ENCODE assay signal across 14 mouse cellular contexts in the genomic region with DNA sequence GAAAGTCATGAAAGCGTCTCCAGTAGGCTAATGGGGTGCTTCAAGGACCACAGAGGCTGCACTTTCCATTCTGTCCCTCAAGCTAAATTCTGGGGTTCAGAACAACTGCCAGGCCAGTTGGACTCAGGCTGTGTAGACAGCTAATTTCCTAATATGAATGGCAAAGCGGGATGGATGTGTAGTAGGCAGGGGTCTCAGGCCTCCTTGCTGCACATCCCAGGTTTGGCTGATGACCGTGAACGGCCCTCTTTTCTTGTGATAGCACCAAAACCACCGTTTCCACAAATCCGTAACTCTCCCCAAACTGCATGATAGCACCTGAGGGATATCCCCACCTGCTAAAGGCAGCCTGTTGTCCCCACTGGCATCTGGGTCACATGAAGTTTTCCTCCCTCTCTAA. TPM values are rescaled to one million over a fixed set of nuclear protein-coding genes. Genes with fewer than 3 reads are reported as not detected.
A peak's percentile ranks its signal among the peaks of the same experiment; 100 is the strongest.
DNase-seq lines count a peak whose midpoint lies in the region; ATAC-seq and TF ChIP-seq lines count a peak whose summit lies in the region.
"Had no signal": no experiment of that assay in that cellular context is flagged by ENCODE, and none has a peak within 500 bp of the region (broad histone marks: within the 10 kb centered on the region; RNA-seq: fewer than 3 reads in every experiment).

No protein-coding gene starts in this region.

- no peak for TF ChIP-seq EP300 in stomach, postnatal 0 days (optimal IDR thresholded peaks at IDR 0.05)

- peaks cover 28% of the 10 kb centered on the region for H3K4me1 ChIP-seq in stomach, embryonic 16.5 days (ENCODE audit: control insufficient read depth, insufficient read depth, low read length)
- no peaks in the 10 kb centered on the region; the same call in 1 of the 2 replicates for H3K4me1 ChIP-seq in stomach, postnatal 0 days (replicated peaks; ENCODE audit: control insufficient read depth, insufficient read depth)
- H3K4me1 ChIP-seq in midbrain, embryonic 10.5 days = peaks cover 41% of the 10 kb centered on the region
- H3K4me1 ChIP-seq in olfactory bulb, adult 2 months (ENCODE audit: control insufficient read depth, insufficient read depth, low read length) = peaks cover 19% of the 10 kb centered on the region

- TF ChIP-seq POLR2A in olfactory bulb, adult 2 months (IDR thresholded peaks at IDR 0.05; ENCODE audit: insufficient read depth, low read depth, low read length) = no peak

- H3K9me3 ChIP-seq in stomach, embryonic 16.5 days (replicated peaks; ENCODE audit: control insufficient read depth, low read length) = peaks cover 6% of the 10 kb centered on the region
- no peaks in the 10 kb centered on the region for H3K9me3 ChIP-seq in stomach, postnatal 0 days (ENCODE audit: control insufficient read depth, low read length)
- peaks cover 9% of the 10 kb centered on the region for H3K9me3 ChIP-seq in midbrain, embryonic 10.5 days (replicated peaks)

- H3K4me2 ChIP-seq in stomach, embryonic 16.5 days (ENCODE audit: low read depth, low read length) = 0 out of 2 replicates have a peak overlapping the region, but pooled peaks have one; percentile 76
- H3K4me2 ChIP-seq in stomach, postnatal 0 days (replicated peaks; ENCODE audit: low read depth) = no peak overlapping the region
- H3K4me2 ChIP-seq: limb, embryonic 12.5 days had no signal

- H3K36me3 ChIP-seq in stomach, embryonic 16.5 days (ENCODE audit: control insufficient read depth, insufficient read depth, low read length) = peaks cover 7% of the 10 kb centered on the region
- no peaks in the 10 kb centered on the region for H3K36me3 ChIP-seq in stomach, postnatal 0 days (ENCODE audit: control insufficient read depth, insufficient read depth, low read length)
- H3K36me3 ChIP-seq in midbrain, embryonic 10.5 days = peaks cover 12% of the 10 kb centered on the region

- DNase-seq in heart, adult 11 months = peak; percentile 67
- no peak for DNase-seq in heart, adult 8-10 months (ENCODE audit: low spot score)
- no peak for DNase-seq in stomach, postnatal 0 days (ENCODE audit: low spot score)
- DNase-seq in midbrain, embryonic 10.5 days (ENCODE audit: low spot score) = no peak
- no peak for DNase-seq in adrenal gland, adult 2 months
- no peak for DNase-seq in embryo, embryonic 9.5 days (ENCODE audit: extremely low spot score)
- DNase-seq: adrenal gland, postnatal 10 days; cerebellum, adult 11 months; lung, postnatal 36 days; thymus, adult 2 months had no signal

- no peak overlapping the region for H3K4me3 ChIP-seq in stomach, embryonic 16.5 days (replicated peaks; ENCODE audit: low read length)
- no peak overlapping the region for H3K4me3 ChIP-seq in stomach, postnatal 0 days (ENCODE audit: low read depth, low read length)
- 0 out of 2 replicates have a peak overlapping the region, but pooled peaks have one; percentile 3 for H3K4me3 ChIP-seq in midbrain, embryonic 10.5 days
- H3K4me3 ChIP-seq in olfactory bulb, adult 2 months (ENCODE audit: insufficient read depth, low read depth, low read length) = peak overlapping the region; percentile 2; the same call in 1 of the 2 replicates
- H3K4me3 ChIP-seq: limb, embryonic 12.5 days had no signal

- peaks cover 16% of the 10 kb centered on the region for H3K27me3 ChIP-seq in stomach, embryonic 16.5 days (ENCODE audit: control insufficient read depth, insufficient read depth, low read length)
- no peaks in the 10 kb centered on the region for H3K27me3 ChIP-seq in stomach, postnatal 0 days (ENCODE audit: control insufficient read depth, insufficient read depth, low read length)
- H3K27me3 ChIP-seq in midbrain, embryonic 10.5 days (ENCODE audit: low read depth, poor library complexity, severe bottlenecking) = peaks cover 57% of the 10 kb centered on the region

- no peak for TF ChIP-seq CTCF in stomach, postnatal 0 days (IDR thresholded peaks at IDR 0.05; ENCODE audit: low read depth)
- no peak for TF ChIP-seq CTCF in olfactory bulb, adult 2 months (IDR thresholded peaks at IDR 0.05; ENCODE audit: insufficient read depth, low read depth, low read length)

- H3K27ac ChIP-seq in stomach, embryonic 16.5 days (ENCODE audit: low read length) = no peak overlapping the region
- H3K27ac ChIP-seq in stomach, postnatal 0 days (replicated peaks) = no peak overlapping the region
- H3K27ac ChIP-seq in midbrain, embryonic 10.5 days (replicated peaks) = no peak overlapping the region
- H3K27ac ChIP-seq in olfactory bulb, adult 2 months (ENCODE audit: insufficient read depth, low read depth, low read length) = no peak overlapping the region
- H3K27ac ChIP-seq: limb, embryonic 12.5 days had no signal

- no peak overlapping the region for H3K9ac ChIP-seq in stomach, embryonic 16.5 days (ENCODE audit: low read length)
- no peak overlapping the region for H3K9ac ChIP-seq in stomach, postnatal 0 days (ENCODE audit: low read length)

- 86% methylated on average over 6 of the region's 6 CpGs for WGBS in stomach, embryonic 16.5 days
- WGBS in stomach, postnatal 0 days = 91% methylated on average over 6 of the region's 6 CpGs
- 88% methylated on average over 6 of the region's 6 CpGs for WGBS in midbrain, embryonic 10.5 days
- WGBS in olfactory bulb, adult 2 months = 78% methylated on average over 6 of the region's 6 CpGs

- ATAC-seq in stomach, embryonic 16.5 days (ENCODE audit: insufficient read depth, low FRiP score) = no peak
- ATAC-seq in stomach, postnatal 0 days (ENCODE audit: low FRiP score, low TSS enrichment) = no peak
- ATAC-seq: intestine, embryonic 16.5 days had no signal

RNA-seq across cellular contexts. Expression of gene Hist3h2a, which starts 4.1 kb away (rescaled TPM):
- 10 to 100 TPM; 10.5 to 17.8 (median 16.0) TPM for total RNA-seq in heart, adult 8-10 months (2022)
- 28.1 and 33.0 TPM in 2 replicates for polyA plus RNA-seq in stomach, embryonic 16.5 days (2015; fragmentation: Nextera tagmentation; extraction: Ambion mirVana)
- 18.7 and 19.1 TPM in 2 replicates for polyA plus RNA-seq in stomach, postnatal 0 days (2015; fragmentation: Nextera tagmentation; extraction: Ambion mirVana)
- 20.4 and 31.6 TPM in 2 replicates for polyA plus RNA-seq in midbrain, embryonic 10.5 days (2016; fragmentation: Nextera tagmentation; extraction: Ambion mirVana)
- not detected in 2 replicates for polyA plus RNA-seq in olfactory bulb, adult 2 months (2012; ENCODE audit: insufficient read depth, insufficient read length, low replicate concordance, missing spikeins)
- total RNA-seq in adrenal gland, adult 2 months (2021) = 10 to 100 TPM; 13.5 to 26.3 TPM
- polyA plus RNA-seq in adrenal gland, adult 2 months (2012; rRNA removed) = 15.4 and 19.1 TPM in 2 replicates

RNA-seq across cellular contexts. Expression of gene Trim17, which starts 4.1 kb away (rescaled TPM):
- total RNA-seq in heart, adult 8-10 months (2022) = under 1 TPM in 3 of 4 experiments, not detected in 1; 0.06 to 0.20 (median 0.08) TPM
- 0.17 and 0.27 TPM in 2 replicates for polyA plus RNA-seq in stomach, embryonic 16.5 days (2015; fragmentation: Nextera tagmentation; extraction: Ambion mirVana)
- polyA plus RNA-seq in stomach, postnatal 0 days (2015; fragmentation: Nextera tagmentation; extraction: Ambion mirVana) = 0.05 and 0.08 TPM in 2 replicates
- polyA plus RNA-seq in midbrain, embryonic 10.5 days (2016; fragmentation: Nextera tagmentation; extraction: Ambion mirVana) = 0.25 and 0.26 TPM in 2 replicates
- polyA plus RNA-seq in olfactory bulb, adult 2 months (2012; ENCODE audit: insufficient read depth, insufficient read length, low replicate concordance, missing spikeins) = not detected in 2 replicates
- total RNA-seq in adrenal gland, adult 2 months (2021) = under 1 TPM; 0.17 TPM
- 0.18 and 0.36 TPM in 2 replicates for polyA plus RNA-seq in adrenal gland, adult 2 months (2012; rRNA removed)

RNA-seq across cellular contexts. Expression of gene Hist3h2ba, which starts 9.8 kb away (rescaled TPM):
- 1 to 10 TPM in 3 of 4 experiments, not detected in 1; 1.3 to 1.4 (median 1.3) TPM for total RNA-seq in heart, adult 8-10 months (2022)
- polyA plus RNA-seq in stomach, embryonic 16.5 days (2015; fragmentation: Nextera tagmentation; extraction: Ambion mirVana) = 44.0 and 50.7 TPM in 2 replicates
- 7.5 and 8.9 TPM in 2 replicates for polyA plus RNA-seq in stomach, postnatal 0 days (2015; fragmentation: Nextera tagmentation; extraction: Ambion mirVana)
- polyA plus RNA-seq in midbrain, embryonic 10.5 days (2016; fragmentation: Nextera tagmentation; extraction: Ambion mirVana) = 34.1 and 69.6 TPM in 2 replicates
- polyA plus RNA-seq in olfactory bulb, adult 2 months (2012; ENCODE audit: insufficient read depth, insufficient read length, low replicate concordance, missing spikeins) = not detected in 2 replicates
- total RNA-seq in adrenal gland, adult 2 months (2021) = 1 to 10 TPM; 2.5 to 8.2 TPM
- 5.1 and 9.1 TPM in 2 replicates for polyA plus RNA-seq in adrenal gland, adult 2 months (2012; rRNA removed)

RNA-seq across cellular contexts. Expression of gene Trim11, which starts 19.4 kb away (rescaled TPM):
- total RNA-seq in heart, adult 8-10 months (2022) = 10 to 100 TPM; 14.7 to 18.9 (median 16.5) TPM
- polyA plus RNA-seq in stomach, embryonic 16.5 days (2015; fragmentation: Nextera tagmentation; extraction: Ambion mirVana) = 20.5 and 20.8 TPM in 2 replicates
- polyA plus RNA-seq in stomach, postnatal 0 days (2015; fragmentation: Nextera tagmentation; extraction: Ambion mirVana) = 9.9 and 11.0 TPM in 2 replicates
- polyA plus RNA-seq in midbrain, embryonic 10.5 days (2016; fragmentation: Nextera tagmentation; extraction: Ambion mirVana) = 17.7 and 19.3 TPM in 2 replicates
- not detected in 2 replicates for polyA plus RNA-seq in olfactory bulb, adult 2 months (2012; ENCODE audit: insufficient read depth, insufficient read length, low replicate concordance, missing spikeins)
- total RNA-seq in adrenal gland, adult 2 months (2021) = 10 to 100 TPM; 21.3 to 23.4 TPM
- 45.2 and 45.7 TPM in 2 replicates for polyA plus RNA-seq in adrenal gland, adult 2 months (2012; rRNA removed)

RNA-seq across cellular contexts. Expression of gene Rnf187, which starts 19.8 kb away (rescaled TPM):
- 100 to 1,000 TPM; 165 to 184 (median 175) TPM for total RNA-seq in heart, adult 8-10 months (2022)
- polyA plus RNA-seq in stomach, embryonic 16.5 days (2015; fragmentation: Nextera tagmentation; extraction: Ambion mirVana) = 113 TPM in 2 replicates
- polyA plus RNA-seq in stomach, postnatal 0 days (2015; fragmentation: Nextera tagmentation; extraction: Ambion mirVana) = 136 and 140 TPM in 2 replicates
- 274 and 296 TPM in 2 replicates for polyA plus RNA-seq in midbrain, embryonic 10.5 days (2016; fragmentation: Nextera tagmentation; extraction: Ambion mirVana)
- polyA plus RNA-seq in olfactory bulb, adult 2 months (2012; ENCODE audit: insufficient read depth, insufficient read length, low replicate concordance, missing spikeins) = not detected in 2 replicates
- 100 to 1,000 TPM; 143 to 198 TPM for total RNA-seq in adrenal gland, adult 2 months (2021)
- polyA plus RNA-seq in adrenal gland, adult 2 months (2012; rRNA removed) = 545 and 648 TPM in 2 replicates

Comparison
In these comparisons a context has a peak if more than half of its experiments do, and no peak if none do; other contexts are left out.
1. H3K4me3 ChIP-seq: peak in midbrain, embryonic 10.5 days (single experiment) and olfactory bulb, adult 2 months (single experiment); none in stomach, embryonic 16.5 days (single experiment) and stomach, postnatal 0 days (single experiment).